Mouse (Mus musculus) neural tube, embryonic 12.5 days (tissue): Measurements from ENCODE around the gene Chst15. TPM values are rescaled to one million over a fixed set of nuclear protein-coding genes. Genes with fewer than 3 reads are reported as not detected.

ENCODE experiments used
- ATAC-seq: fragments of 200-750 bp; cut with Nextera tagmentation; 2 replicates; pipeline ENCODE4 v1.8.0; 2017; ENCODE audit warnings: low read depth, mild to moderate bottlenecking, moderate TSS enrichment, moderate library complexity; ENCODE audit not compliant: low FRiP score
- H3K27ac ChIP-seq: fragments of 300-500 bp; sonication (generic); 2 replicates; pipeline ENCODE4 v1.5.1; 2016
- H3K27me3 ChIP-seq: fragments of 300-500 bp; sonication (generic); replicated peaks from 2 replicates; pipeline ENCODE4 v1.6.1; 2016; ENCODE audit warnings: mild to moderate bottlenecking
- H3K36me3 ChIP-seq: fragments of 300-500 bp; sonication (generic); 2 replicates; pipeline ENCODE4 v1.6.1; 2016; ENCODE audit warnings: mild to moderate bottlenecking
- H3K4me1 ChIP-seq: fragments of 300-500 bp; sonication (generic); 2 replicates; pipeline ENCODE4 v1.6.1; 2016
- H3K4me2 ChIP-seq: fragments of 300-500 bp; sonication (generic); replicated peaks from 2 replicates; pipeline ENCODE4 v1.6.1; 2016; ENCODE audit warnings: mild to moderate bottlenecking
- H3K4me3 ChIP-seq: fragments of 300-500 bp; sonication (generic); 2 replicates; pipeline ENCODE4 v1.5.1; 2016
- H3K9ac ChIP-seq: fragments of 300-500 bp; sonication (generic); 2 replicates; pipeline ENCODE4 v1.6.1; 2016; ENCODE audit warnings: mild to moderate bottlenecking
- H3K9me3 ChIP-seq: fragments of 300-500 bp; sonication (generic); 2 replicates; pipeline ENCODE4 v1.6.1; 2016; ENCODE audit warnings: mild to moderate bottlenecking
- WGBS: fragments of 180-500 bp; shearing (Covaris S2); methylation state at CpG from one replicate; pipeline ENCODE4 v1.1.7; 2016; 5-methylcytosine and 5-hydroxymethylcytosine counted together
- polyA plus RNA-seq: library from polyadenylated mRNA; unstranded; fragments of >200 nt; fragmentation: Nextera tagmentation; extraction: Ambion mirVana; gene quantifications from 2 replicates; pipeline ENCODE4 v1.2.1, GENCODE M21; 2016

The Chst15 gene
- polyA plus RNA-seq, 1 experiment from 2014 or later = 35.7 TPM

DNA sequence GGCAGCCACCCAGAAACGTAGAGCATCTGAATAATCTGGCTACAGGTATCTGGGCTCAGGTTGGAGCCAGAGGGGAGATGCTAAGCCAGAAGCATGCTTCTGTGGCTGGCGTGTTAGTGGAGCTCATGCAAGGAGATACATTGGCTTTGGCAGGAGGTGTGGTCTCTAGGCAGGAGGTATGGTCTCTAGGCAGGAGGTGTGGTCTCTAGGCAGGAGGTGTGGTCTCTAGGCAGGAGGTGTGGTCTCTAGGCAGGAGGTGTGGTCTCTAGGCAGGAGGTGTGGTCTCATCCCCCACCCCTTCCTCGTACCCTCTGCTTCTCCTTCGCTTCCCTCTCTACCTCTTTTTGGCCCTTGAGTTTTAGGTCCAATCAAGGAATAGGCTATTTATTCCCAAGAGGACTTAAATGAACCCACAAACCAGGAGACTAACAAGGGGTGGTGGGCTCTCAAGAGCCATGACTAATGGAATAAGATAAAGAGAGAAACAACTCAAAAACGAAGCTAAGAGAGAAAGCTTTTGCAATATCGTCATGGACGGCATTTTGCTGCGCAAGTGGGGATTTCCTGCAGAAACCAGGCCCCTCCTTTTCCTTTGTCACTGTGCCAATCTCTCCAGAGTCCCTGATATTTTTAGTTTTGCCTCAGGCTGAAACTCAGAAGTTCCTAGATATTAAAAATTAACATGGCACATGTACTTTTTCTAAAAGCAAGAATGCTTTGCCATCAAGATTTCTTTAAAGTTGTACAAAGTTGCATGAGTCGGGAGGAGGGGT, 30.4 kb upstream of the Chst15 start:
- Histone ChIP-seq H3K27ac (no peak overlapping the region), H3K36me3 (no peaks in the 10 kb centered on the region), H3K4me3 (no peak overlapping the region), H3K9me3 (no peaks in the 10 kb centered on the region), H3K4me1 (peaks cover 13% of the 10 kb centered on the region; the same call in 1 of the 2 replicates), H3K27me3 (no peaks in the 10 kb centered on the region), H3K4me2 (no peak overlapping the region), H3K9ac (no peak overlapping the region)
- no peak for ATAC-seq
- 86% methylated on average over 9 of the region's 9 CpGs for WGBS

DNA sequence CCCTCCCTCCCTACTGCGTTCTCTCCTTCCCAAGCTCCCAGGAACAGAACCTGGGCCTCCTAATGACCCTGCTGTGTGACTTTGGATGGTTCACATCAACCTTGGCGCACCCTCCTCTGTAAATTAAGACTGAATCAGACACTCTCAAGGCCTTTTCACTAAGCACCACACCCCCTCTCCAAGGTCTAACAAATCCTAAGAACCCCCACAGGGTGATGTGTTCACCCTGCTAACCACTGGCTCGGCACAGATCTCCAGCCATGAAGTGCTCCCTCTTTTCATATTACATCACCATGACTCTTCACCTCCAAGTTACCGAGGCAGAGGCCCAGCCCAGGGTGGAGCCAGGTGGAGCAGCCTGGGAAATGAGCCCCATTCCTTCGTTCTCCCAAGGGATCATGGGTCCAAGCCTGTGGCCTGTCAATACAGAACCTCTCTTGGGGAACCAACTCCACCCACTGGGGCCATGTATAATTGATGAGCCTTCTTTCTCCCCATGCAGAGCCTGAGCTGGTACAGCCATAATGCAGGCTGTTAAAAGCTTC, 28.6 kb upstream of the Chst15 start:
- Histone ChIP-seq H3K36me3 (no peaks in the 10 kb centered on the region), H3K4me2 (no peak overlapping the region), H3K27ac (no peak overlapping the region), H3K4me1 (peaks cover 9% of the 10 kb centered on the region; the same call in 1 of the 2 replicates), H3K27me3 (no peaks in the 10 kb centered on the region), H3K9me3 (no peaks in the 10 kb centered on the region), H3K9ac (no peak overlapping the region), H3K4me3 (no peak overlapping the region)
- ATAC-seq = no peak
- 63% methylated on average over 5 of the region's 5 CpGs for WGBS

DNA sequence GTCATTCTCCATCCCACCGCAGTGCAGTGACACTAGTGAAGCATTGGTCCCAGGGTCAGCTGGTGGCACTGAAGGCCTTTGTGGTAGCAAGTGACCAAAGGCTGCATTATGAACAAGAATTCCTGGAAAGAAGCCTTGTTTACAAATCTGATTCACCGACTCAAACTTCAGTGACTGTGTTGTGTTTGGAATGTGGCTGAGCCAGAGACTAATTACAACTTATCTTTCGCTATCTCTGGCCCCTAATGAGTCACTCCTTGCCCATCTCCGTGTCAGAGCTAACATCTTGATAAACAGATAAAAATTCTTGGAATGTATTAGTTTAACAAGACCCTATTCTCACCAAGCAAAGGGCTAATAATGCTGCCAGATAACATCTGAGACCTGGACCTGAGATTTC, 27.6 kb upstream of the Chst15 start:
- peaks cover 9% of the 10 kb centered on the region; the same call in 1 of the 2 replicates for H3K4me1 ChIP-seq
- no peaks in the 10 kb centered on the region for H3K9me3 ChIP-seq
- H3K9ac ChIP-seq = no peak overlapping the region
- H3K27me3 ChIP-seq = no peaks in the 10 kb centered on the region
- H3K27ac ChIP-seq = no peak overlapping the region
- H3K4me3 ChIP-seq = no peak overlapping the region
- no peak for ATAC-seq
- no peaks in the 10 kb centered on the region for H3K36me3 ChIP-seq
- 83% methylated on average over 4 of the region's 4 CpGs for WGBS
- no peak overlapping the region for H3K4me2 ChIP-seq

DNA sequence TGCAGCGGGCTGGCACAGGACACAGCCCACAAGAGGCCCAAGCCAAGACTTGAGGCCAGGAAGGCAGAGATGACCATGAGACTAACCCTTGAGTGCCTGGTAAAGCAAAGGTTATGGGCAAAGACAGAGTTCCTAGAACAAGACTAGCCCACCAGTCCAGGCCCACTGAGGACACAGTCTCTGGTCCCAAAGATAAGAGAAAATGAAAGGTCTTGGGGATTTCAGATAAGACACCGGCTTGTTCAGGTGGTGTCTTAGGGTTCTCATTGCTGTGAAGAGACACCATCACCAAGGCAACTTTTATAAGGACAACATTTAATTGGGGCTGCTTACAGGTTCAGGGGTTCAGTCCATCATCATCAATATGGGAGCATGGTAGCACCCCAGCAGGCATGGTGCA, 26.9 kb upstream of the Chst15 start:
- 96% methylated on average over 2 of the region's 2 CpGs for WGBS
- Histone ChIP-seq H3K4me2 (no peak overlapping the region), H3K27ac (no peak overlapping the region), H3K4me3 (no peak overlapping the region), H3K9ac (no peak overlapping the region), H3K4me1 (peaks cover 9% of the 10 kb centered on the region; the same call in 1 of the 2 replicates), H3K36me3 (no peaks in the 10 kb centered on the region), H3K9me3 (no peaks in the 10 kb centered on the region), H3K27me3 (no peaks in the 10 kb centered on the region)
- ATAC-seq = no peak

DNA sequence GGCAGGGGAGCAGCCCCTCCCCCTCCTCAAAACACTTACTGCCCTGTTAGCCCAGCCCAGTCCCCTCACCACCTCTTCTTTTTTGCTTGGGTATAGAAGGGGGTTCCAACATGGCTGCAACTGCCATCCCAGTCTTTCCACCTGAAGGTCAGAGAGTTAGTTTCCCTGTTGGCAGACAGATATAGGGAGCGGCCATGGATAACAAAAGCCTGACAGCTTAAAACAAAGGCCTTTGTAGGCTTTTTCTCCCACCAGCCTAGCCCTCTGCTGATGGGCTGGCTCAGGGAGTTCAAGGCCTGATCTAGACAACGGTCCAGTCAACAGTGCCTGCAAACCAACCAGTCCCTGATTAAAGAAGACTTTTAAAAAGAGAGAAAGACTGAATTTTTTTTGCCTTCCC, 26.1 kb upstream of the Chst15 start:
- no peak overlapping the region for H3K4me3 ChIP-seq
- no peak for ATAC-seq
- WGBS = 74% methylated on average over 2 of the region's 2 CpGs
- no peak overlapping the region for H3K9ac ChIP-seq
- H3K4me2 ChIP-seq = no peak overlapping the region
- H3K27me3 ChIP-seq = no peaks in the 10 kb centered on the region
- H3K27ac ChIP-seq = no peak overlapping the region
- H3K36me3 ChIP-seq = no peaks in the 10 kb centered on the region
- H3K9me3 ChIP-seq = no peaks in the 10 kb centered on the region
- H3K4me1 ChIP-seq = peaks cover 9% of the 10 kb centered on the region

DNA sequence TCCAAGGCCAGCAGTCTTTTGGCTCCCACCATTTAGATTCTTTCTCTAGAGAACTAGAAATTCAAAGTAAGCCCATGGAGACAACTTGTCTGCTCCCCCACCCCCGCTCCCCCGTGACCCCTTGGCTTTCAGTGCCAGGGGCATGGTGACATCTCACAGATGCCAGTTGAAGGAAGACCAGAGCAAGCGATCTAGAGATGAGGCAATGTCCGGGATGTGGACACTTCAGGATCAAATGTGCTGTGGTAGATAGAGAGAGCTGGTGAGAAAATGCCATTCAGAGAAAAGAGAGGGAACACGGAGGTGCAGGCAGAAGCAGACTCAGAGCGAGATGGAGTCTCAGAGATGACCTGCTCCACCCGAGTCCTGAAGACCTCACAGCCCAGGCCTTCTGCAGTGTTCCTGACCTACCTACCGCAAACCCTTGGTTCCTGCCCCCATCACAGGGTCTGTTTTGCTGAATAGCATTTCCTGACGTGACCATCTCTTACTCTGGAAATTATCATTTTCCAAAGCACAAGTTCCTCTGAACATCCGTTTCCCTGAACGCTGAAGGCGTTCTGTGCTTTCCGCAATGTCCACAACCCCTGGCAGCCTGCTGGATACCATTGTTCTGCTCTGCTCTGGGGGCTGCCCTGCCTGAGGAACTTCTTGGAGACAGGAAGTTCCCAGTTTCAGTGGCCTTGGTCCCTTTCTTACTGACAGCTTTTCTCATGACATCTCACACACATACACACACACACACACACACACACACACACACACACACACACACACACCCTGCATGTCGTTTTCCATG, 22.2 kb upstream of the Chst15 start:
- Histone ChIP-seq H3K4me3 (no peak overlapping the region), H3K27ac (no peak overlapping the region)
- WGBS = 87% methylated on average over 14 of the region's 14 CpGs

DNA sequence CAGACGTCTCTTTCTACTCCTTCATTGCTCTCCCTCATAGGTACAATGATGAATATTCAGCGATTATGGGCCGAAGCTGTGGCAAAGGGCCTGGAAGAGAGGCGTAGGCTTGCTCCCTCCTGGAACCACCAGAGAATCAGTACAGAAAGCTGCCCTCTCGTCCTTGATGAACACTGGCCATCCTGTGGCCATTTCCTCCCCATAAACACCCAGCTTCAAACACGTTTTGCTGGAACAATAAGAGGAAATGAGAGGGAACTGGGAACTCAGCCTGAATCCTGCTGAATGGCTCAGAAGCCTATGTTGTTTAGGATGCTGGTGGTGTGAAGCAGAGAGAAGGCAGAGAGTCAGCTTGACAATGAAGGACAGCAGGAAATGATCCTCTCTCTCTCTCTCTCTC, 21.3 kb upstream of the Chst15 start:
- H3K27ac ChIP-seq = no peak overlapping the region
- 59% methylated on average over 6 of the region's 6 CpGs for WGBS

More for the DNA sequence above, 22.2 kb upstream of the Chst15 start:
- no peak overlapping the region for H3K9ac ChIP-seq
- no peaks in the 10 kb centered on the region for H3K27me3 ChIP-seq
- ATAC-seq = no peak
- H3K4me2 ChIP-seq = no peak overlapping the region
- peaks cover 16% of the 10 kb centered on the region for H3K4me1 ChIP-seq
- no peaks in the 10 kb centered on the region; the same call in 1 of the 2 replicates for H3K9me3 ChIP-seq
- H3K36me3 ChIP-seq = no peaks in the 10 kb centered on the region

DNA sequence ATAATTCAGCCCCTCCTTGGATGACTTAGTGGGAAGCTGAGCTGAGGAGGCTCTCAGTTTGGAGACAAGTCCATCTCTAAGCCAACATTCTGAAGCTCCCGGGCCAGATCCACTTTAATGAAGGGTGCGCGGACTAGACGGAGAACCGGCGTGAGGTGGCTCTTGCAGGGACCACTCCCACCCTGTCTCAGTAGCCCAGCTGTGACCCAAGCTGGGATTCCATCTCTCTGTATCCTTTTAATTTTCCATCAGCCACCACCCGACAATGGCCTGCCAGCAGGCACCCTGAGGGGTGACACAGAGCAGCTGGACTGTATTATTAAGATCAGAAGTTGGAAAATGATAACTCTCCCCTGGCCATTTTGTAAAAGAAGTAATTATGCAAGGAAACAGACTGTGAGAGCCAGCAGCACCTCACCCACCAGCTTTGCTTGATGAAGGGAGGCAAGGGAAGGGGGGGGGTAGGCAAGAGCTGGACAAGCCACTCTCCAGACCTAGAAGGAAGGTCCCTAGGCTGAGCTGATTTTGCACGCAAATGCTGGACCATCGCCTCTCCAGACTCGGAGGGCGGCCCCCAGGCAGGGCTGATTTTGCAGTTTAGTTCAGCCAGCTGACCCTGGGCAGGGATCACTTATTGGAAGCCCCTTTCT, 20.4 kb upstream of the Chst15 start:
- H3K36me3 ChIP-seq = no peaks in the 10 kb centered on the region
- ATAC-seq = no peak
- WGBS = 78% methylated on average over 11 of the region's 11 CpGs
- H3K27ac ChIP-seq = no peak overlapping the region
- no peak overlapping the region for H3K9ac ChIP-seq
- peaks cover 20% of the 10 kb centered on the region for H3K4me1 ChIP-seq
- no peaks in the 10 kb centered on the region for H3K27me3 ChIP-seq
- no peak overlapping the region for H3K4me2 ChIP-seq
- H3K9me3 ChIP-seq = no peaks in the 10 kb centered on the region; the same call in 1 of the 2 replicates
- no peak overlapping the region for H3K4me3 ChIP-seq

More for the DNA sequence above, 21.3 kb upstream of the Chst15 start:
- peaks cover 16% of the 10 kb centered on the region for H3K4me1 ChIP-seq
- H3K36me3 ChIP-seq = no peaks in the 10 kb centered on the region
- H3K9ac ChIP-seq = no peak overlapping the region
- no peaks in the 10 kb centered on the region for H3K27me3 ChIP-seq
- no peak overlapping the region for H3K4me3 ChIP-seq
- no peak overlapping the region for H3K4me2 ChIP-seq
- ATAC-seq = no peak
- no peaks in the 10 kb centered on the region; the same call in 1 of the 2 replicates for H3K9me3 ChIP-seq

DNA sequence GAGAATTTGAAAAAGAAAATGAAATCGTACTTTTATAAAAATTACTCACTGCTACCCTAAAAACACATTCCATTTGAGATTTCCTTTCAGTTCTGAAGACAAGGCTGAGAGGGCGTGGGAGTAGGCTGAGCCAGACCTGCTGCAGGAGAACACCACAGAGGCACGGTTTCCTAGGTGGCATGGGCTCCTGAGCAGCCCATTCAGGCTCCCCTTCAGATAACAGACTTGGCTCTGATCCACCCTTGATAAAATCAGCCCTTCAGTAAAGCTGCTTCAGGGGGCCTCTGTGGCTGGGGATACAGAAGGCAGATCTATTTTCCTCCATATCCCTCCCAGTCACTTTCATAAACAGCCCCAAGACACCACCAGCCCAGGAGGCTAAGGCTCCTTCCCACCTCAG, 19.8 kb upstream of the Chst15 start:
- ATAC-seq = no peak
- Histone ChIP-seq H3K27me3 (no peaks in the 10 kb centered on the region), H3K4me1 (peaks cover 26% of the 10 kb centered on the region), H3K27ac (no peak overlapping the region), H3K9me3 (no peaks in the 10 kb centered on the region; the same call in 1 of the 2 replicates), H3K4me3 (no peak overlapping the region), H3K9ac (no peak overlapping the region), H3K36me3 (no peaks in the 10 kb centered on the region), H3K4me2 (no peak overlapping the region)
- WGBS = 83% methylated on average over 3 of the region's 3 CpGs

DNA sequence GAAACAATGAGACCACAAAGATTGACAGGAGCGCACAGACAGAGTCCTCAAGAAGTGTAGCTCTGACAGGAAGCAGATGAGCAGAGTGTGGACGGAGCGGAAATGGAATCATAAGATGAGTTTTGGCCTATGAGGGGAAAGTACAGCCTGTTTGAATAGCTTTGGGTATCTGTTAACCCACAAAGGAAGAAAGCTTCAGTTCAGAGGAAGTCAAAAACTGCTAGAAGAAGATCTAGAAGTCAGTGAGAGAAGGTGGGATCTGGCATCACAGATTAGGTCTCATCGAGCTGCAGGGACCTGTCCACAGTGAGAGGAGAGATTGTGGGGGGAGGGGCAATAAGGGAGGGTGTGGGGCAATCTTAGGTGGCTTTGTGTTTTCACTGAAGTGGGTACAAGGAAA, 18.3 kb upstream of the Chst15 start:
- H3K4me1 ChIP-seq = peaks cover 31% of the 10 kb centered on the region
- WGBS = 92% methylated on average over 4 of the region's 4 CpGs
- no peaks in the 10 kb centered on the region; the same call in 1 of the 2 replicates for H3K9me3 ChIP-seq
- no peak overlapping the region for H3K4me3 ChIP-seq
- ATAC-seq = no peak
- no peak overlapping the region for H3K27ac ChIP-seq
- no peaks in the 10 kb centered on the region for H3K27me3 ChIP-seq
- no peak overlapping the region for H3K9ac ChIP-seq
- H3K36me3 ChIP-seq = no peaks in the 10 kb centered on the region
- H3K4me2 ChIP-seq = no peak overlapping the region

DNA sequence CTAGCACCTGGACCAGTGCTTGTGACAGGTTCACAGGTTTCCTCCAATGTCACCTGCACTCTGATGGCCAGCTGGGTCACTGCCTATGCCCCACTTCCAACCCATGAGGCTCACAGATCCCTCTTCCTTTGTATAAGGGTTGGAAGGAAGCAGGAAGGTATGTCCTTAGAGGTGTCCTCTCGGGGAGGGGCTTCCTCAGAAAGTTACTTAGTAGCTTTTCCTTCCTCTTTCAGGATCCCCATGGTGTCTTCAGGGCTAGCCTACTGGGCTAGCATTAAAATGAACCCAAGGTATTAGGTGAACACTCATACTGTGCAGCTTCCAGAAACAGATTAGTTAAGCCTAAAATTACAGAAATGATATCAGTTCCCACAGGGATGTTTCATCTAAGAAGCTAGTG, 16.1 kb upstream of the Chst15 start:
- Histone ChIP-seq H3K4me1 (peaks cover 31% of the 10 kb centered on the region), H3K9ac (no peak overlapping the region), H3K4me3 (no peak overlapping the region), H3K36me3 (no peaks in the 10 kb centered on the region), H3K27me3 (no peaks in the 10 kb centered on the region), H3K9me3 (no peaks in the 10 kb centered on the region; the same call in 1 of the 2 replicates), H3K27ac (no peak overlapping the region), H3K4me2 (no peak overlapping the region)
- ATAC-seq = no peak
- WGBS = 61% methylated on average over 1 of the region's 1 CpGs

DNA sequence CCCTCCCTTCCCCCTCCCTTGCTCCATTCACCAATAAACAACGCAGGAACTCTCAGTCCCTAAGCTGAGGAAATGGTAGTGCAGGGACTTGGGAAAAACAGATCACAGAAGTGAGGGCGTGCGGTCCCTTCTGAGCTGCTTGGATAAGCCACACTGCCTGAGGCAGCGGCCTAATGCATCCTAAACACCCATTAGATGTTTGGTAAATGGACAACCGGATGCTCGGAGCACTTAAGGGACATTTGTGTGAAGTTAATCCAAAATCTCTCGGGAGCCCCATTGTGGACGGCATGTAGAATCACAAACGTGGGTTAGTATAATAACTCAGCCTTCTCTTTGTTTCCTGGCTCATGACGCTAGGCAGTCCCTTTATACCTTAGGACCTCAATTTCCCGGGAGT, 15.1 kb upstream of the Chst15 start:
- Histone ChIP-seq H3K4me1 (peaks cover 22% of the 10 kb centered on the region; the same call in 1 of the 2 replicates), H3K27ac (no peak overlapping the region), H3K4me3 (no peak overlapping the region), H3K4me2 (no peak overlapping the region), H3K9ac (no peak overlapping the region), H3K9me3 (no peaks in the 10 kb centered on the region; the same call in 1 of the 2 replicates), H3K36me3 (no peaks in the 10 kb centered on the region), H3K27me3 (no peaks in the 10 kb centered on the region)
- no peak; the same call in 1 of the 2 replicates for ATAC-seq
- 58% methylated on average over 11 of the region's 11 CpGs for WGBS
